Mouse (Mus musculus): Measurements from ENCODE around the gene Olfr492. TPM values are rescaled to one million over a fixed set of nuclear protein-coding genes. Genes with fewer than 3 reads are reported as not detected.

Olfr492 gene
- total RNA-seq (2021): not detected

DNA sequence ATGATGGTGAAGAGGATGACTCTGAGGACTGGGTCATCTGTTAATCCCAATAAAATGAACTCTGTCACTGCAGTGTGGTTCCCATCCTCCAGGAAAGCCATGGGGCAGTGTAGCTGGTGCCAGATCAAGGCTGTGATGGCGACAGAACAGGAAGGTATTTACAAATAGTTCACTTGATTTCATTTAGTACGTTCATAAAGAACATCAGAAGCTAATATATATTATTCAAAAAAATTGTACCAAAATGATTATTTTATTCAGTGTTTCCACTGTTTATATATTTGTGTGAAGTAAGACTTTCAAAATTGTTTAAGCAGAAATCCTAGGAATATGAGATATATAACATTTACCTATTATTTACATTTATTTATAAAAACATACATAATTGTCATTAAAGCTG lies at the start of gene Olfr492:
Gene Olfr492 (minus strand): TSS at position 101 of the 400 bp plus-strand sequence.
- no peak for DNase-seq

DNA sequence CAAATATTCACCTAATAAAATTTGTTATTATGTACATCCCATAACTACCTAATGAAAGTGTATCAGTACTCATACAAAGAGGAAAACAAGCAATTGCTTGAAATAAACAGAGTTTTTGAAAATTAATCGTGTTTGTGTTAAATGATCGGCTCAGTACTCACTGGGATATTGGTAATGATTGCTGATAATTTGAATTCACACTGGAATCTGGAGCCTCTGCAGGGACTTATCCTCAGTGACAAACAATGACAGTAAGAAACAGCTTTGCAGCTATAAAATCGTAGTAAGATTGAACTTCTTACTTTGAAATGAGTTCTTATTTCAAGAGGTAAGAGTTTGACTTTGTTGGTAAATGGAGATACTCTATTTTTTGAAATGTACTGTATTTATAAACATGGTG lies 41.6 kb upstream of the Olfr492 start, which contains the start of gene Olfr494:
Gene Olfr494 (plus strand): TSS at position 301 of the 400 bp plus-strand sequence.
- DNase-seq: no peak

DNA sequence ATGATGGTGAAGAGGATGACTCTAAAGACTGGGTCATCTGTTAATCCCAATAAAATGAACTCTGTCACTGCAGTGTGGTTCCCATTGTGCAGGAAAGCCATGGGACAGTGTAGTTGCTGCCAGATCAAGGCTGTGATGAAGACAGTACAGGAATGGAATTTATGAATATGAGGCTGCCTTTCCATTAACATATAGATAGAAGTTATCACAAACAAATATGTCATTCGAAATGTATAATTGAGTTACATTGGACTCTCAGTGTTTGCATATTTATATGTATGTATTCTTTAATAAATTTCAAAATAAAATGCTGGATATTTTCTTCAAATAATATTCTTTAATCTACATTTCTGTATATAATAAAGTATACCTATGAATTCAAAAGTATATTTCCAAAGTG lies 23.4 kb upstream of the Olfr492 start, which contains the start of gene Olfr493:
Gene Olfr493 (minus strand): TSS at position 101 of the 400 bp plus-strand sequence.
- DNase-seq: no peak

DNA sequence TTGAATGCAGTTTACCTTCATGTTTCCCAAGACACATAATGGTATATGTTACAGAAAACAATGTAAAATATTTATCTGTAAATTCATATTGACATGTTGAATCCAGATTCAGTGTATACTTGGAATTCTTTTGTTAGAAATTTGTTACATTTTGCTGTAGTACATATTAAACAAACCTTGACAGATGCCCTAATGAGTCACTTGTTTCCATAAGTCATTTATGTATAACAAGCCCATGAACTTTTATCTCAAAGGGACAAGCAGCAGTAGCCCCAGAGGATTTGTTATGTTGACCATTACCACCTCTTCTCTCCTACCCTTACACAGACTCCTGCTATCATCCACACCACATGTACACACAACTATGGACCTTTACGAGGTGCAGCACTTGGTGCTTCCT lies 10.3 kb downstream of the Olfr492 start, which contains the start of gene Olfr491:
Gene Olfr491 (plus strand): TSS at position 301 of the 400 bp plus-strand sequence.
- DNase-seq: no peak

DNA sequence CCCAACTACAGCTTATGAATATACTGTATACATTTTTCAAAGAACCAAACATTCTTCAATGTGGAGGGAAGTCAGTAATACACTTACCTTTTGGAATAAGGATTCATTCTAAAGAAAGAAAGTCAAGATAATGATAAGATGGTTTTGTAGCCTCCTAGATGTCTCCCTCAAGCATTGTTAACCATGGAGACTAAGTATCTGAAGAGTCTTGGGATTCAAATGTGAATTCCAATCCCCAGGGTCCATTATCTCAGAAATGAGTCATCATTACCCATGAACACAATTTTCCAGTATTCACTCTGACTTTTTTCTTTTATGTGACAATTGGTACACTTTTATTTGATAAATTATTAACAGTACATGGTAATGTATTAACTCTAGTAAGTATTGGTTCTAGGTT lies 34.6 kb downstream of the Olfr492 start, which contains the start of gene Olfr490:
Gene Olfr490 (minus strand): TSS at position 101 of the 400 bp plus-strand sequence.
- no peak for DNase-seq

Other genes starting within 250 kb of the Olfr492 start
- not detected for gene Olfr481, start 243.8 kb downstream of the Olfr492 start, total RNA-seq (2021)
- 1 to 10 TPM; 2.0 to 2.6 TPM for gene Olfr482, start 226.1 kb downstream of the Olfr492 start, total RNA-seq (2021)
- gene Olfr483, start 222.8 kb downstream of the Olfr492 start, total RNA-seq (2021): not detected
- gene Olfr484, start 196.2 kb downstream of the Olfr492 start, total RNA-seq (2021): not detected
- gene Olfr485, start 163.8 kb downstream of the Olfr492 start, total RNA-seq (2021): not detected
- gene Olfr486, start 150.9 kb downstream of the Olfr492 start, total RNA-seq (2021): not detected
- not detected for gene Olfr487, start 109.0 kb downstream of the Olfr492 start, total RNA-seq (2021)
- not detected for gene Olfr488, start 65.3 kb downstream of the Olfr492 start, total RNA-seq (2021)
- not detected for gene Olfr490, start 34.7 kb downstream of the Olfr492 start, total RNA-seq (2021)
- gene Olfr491, start 10.2 kb downstream of the Olfr492 start, total RNA-seq (2021): not detected
- gene Olfr493, start 23.3 kb upstream of the Olfr492 start, total RNA-seq (2021): not detected
- gene Olfr494, start 41.7 kb upstream of the Olfr492 start, total RNA-seq (2021): not detected
- gene Olfr495, start 69.5 kb upstream of the Olfr492 start, total RNA-seq (2021): not detected
- gene Olfr497, start 96.7 kb upstream of the Olfr492 start, total RNA-seq (2021): not detected
- gene Olfr498, start 141.7 kb upstream of the Olfr492 start, total RNA-seq (2021): not detected
- not detected for gene Olfr502, start 201.4 kb upstream of the Olfr492 start, total RNA-seq (2021)
- not detected for gene Olfr503, start 220.9 kb upstream of the Olfr492 start, total RNA-seq (2021)
- gene Olfr504, start 242.1 kb upstream of the Olfr492 start, total RNA-seq (2021): not detected